Mouse (Mus musculus): ENCODE measurements around the gene Pom121l12. TPM values are rescaled to one million over a fixed set of nuclear protein-coding genes. Genes with fewer than 3 reads are reported as not detected.

Pom121l12 gene
- total RNA-seq (2014; fragmentation: Nextera tagmentation): not detected in 2 replicates
- not detected in 2 replicates for total RNA-seq (2017)

DNA sequence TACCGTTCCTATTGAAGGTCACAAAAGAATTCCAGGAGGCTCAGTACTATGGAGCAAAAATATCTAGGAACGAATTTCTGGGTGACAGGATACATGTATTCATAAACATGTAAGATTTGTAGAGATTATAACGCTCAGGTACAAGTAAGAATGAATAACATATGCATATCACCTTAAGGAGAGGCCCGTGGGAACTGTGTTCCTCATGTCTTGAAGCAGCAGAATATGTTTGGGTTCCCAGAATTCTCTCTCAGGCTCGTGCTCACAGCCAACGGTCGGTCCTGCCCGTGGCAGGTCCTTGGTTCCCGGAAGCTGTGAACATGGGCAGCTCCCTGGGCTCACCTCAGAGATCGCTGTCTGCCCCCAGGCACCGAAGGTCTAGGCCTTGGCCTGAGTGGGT lies at the start of gene Pom121l12:
Gene Pom121l12, plus strand, starts transcription at position 301 of the 400 bp plus-strand sequence.
- ATAC-seq (replicated peaks; ENCODE audit: poor library complexity, severe bottlenecking): no peak

DNA sequence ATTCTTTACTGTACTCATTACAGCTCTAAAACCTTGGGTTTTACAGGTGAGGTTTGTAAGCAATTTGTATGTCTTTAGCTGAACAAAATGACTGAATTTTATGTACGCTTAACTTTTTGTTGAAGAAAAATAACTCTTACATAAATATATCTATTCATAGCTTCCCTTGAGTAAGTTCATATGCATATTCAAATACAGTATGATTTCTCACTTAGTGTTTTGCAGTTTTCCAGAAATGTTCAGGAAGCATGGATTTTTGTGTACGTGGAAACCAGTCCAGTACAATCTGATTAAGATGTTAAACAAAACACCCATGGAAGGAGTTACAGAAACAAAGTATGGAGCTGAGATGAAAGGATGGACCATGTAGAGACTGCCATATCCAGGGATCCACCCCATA lies 12.8 kb downstream of the Pom121l12 start:
- no peak for ATAC-seq (replicated peaks; ENCODE audit: poor library complexity, severe bottlenecking)
